Mouse (Mus musculus) R1 (cell line): ENCODE data around the gene Nphp4.

Source experiments
- DNase-seq: peaks from one replicate; pipeline ENCODE4 v3.0.0-alpha.2; 2018; ENCODE audit warnings: low read depth, low spot score

The Nphp4 gene

GRCm38 (mm10) chr4:152477466-152478223 lies 1.1 kb downstream of the Nphp4 start, which contains the start of gene Kcnab2:
Kcnab2 (minus strand) TSS chr4:152477871.
- peak; percentile 100 for DNase-seq

- no peak for DNase-seq
Observed at GRCm38 (mm10) chr4:152478224-152478567, 1.7 kb downstream of the Nphp4 start.

GRCm38 (mm10) chr4:152480426-152480825 lies 3.9 kb downstream of the Nphp4 start:
- no peak for DNase-seq

GRCm38 (mm10) chr4:152488046-152488445 lies 11.5 kb downstream of the Nphp4 start:
- DNase-seq = no peak

GRCm38 (mm10) chr4:152490311-152490710 lies 13.8 kb downstream of the Nphp4 start:
- no peak for DNase-seq

GRCm38 (mm10) chr4:152491250-152491899 lies 14.9 kb downstream of the Nphp4 start:
- DNase-seq = peak; percentile 78

- no peak for DNase-seq
Observed at GRCm38 (mm10) chr4:152494360-152494879, 17.9 kb downstream of the Nphp4 start.

- DNase-seq = no peak
Observed at GRCm38 (mm10) chr4:152512221-152512925, 35.9 kb downstream of the Nphp4 start.

GRCm38 (mm10) chr4:152514884-152515283 lies 38.4 kb downstream of the Nphp4 start:
- DNase-seq = peak; percentile 42

- no peak for DNase-seq
Observed at GRCm38 (mm10) chr4:152519106-152519505, 42.6 kb downstream of the Nphp4 start.

GRCm38 (mm10) chr4:152520083-152520482 lies 43.6 kb downstream of the Nphp4 start:
- DNase-seq = peak; percentile 78

- DNase-seq = no peak
Observed at GRCm38 (mm10) chr4:152532872-152533271, 56.4 kb downstream of the Nphp4 start.

GRCm38 (mm10) chr4:152539756-152540155 lies 63.2 kb downstream of the Nphp4 start:
- no peak for DNase-seq

GRCm38 (mm10) chr4:152541172-152541571 lies 64.7 kb downstream of the Nphp4 start:
- no peak for DNase-seq

GRCm38 (mm10) chr4:152542447-152542846 lies 65.9 kb downstream of the Nphp4 start:
- peak; percentile 46 for DNase-seq

GRCm38 (mm10) chr4:152546481-152546880 lies 70.0 kb downstream of the Nphp4 start:
- peak; percentile 47 for DNase-seq

GRCm38 (mm10) chr4:152547886-152548663 lies 71.6 kb downstream of the Nphp4 start:
- no peak for DNase-seq

- DNase-seq = no peak
Observed at GRCm38 (mm10) chr4:152549507-152550202, 73.1 kb downstream of the Nphp4 start.

GRCm38 (mm10) chr4:152550203-152550549 lies 73.7 kb downstream of the Nphp4 start:
- DNase-seq = no peak

- DNase-seq = no peak
Observed at GRCm38 (mm10) chr4:152553582-152554285, 77.2 kb downstream of the Nphp4 start.
